11 mouse cellular contexts compared by ENCODE assay signal in genomic region chr4:130668991-130669390, GRCm38 (mm10). TPM values are rescaled to one million over a fixed set of nuclear protein-coding genes. Genes with fewer than 3 reads are reported as not detected.
DNase-seq lines count a peak whose midpoint lies in the region; ATAC-seq lines count a peak whose summit lies in the region.
"Had no signal": no experiment of that assay in that cellular context is flagged by ENCODE, and none has a peak within 500 bp of the region (broad histone marks: within the 10 kb centered on the region; RNA-seq: fewer than 3 reads in every experiment).

No protein-coding gene starts in this region.

- no peak overlapping the region for H3K9ac ChIP-seq in forebrain, embryonic 16.5 days (replicated peaks; ENCODE audit: low read depth, low read length)
- H3K9ac ChIP-seq in midbrain, embryonic 14.5 days (replicated peaks; ENCODE audit: low read length) = 0 out of 2 replicates have a peak overlapping the region, but pooled peaks have one; percentile 17
- H3K9ac ChIP-seq in limb, embryonic 13.5 days = no peak overlapping the region

- H3K4me3 ChIP-seq in forebrain, embryonic 16.5 days (replicated peaks; ENCODE audit: low read length) = no peak overlapping the region
- no peak overlapping the region for H3K4me3 ChIP-seq in forebrain, embryonic 10.5 days
- H3K4me3 ChIP-seq in midbrain, embryonic 14.5 days (replicated peaks; ENCODE audit: low read depth, low read length) = no peak overlapping the region
- H3K4me3 ChIP-seq in midbrain, embryonic 10.5 days = no peak overlapping the region; the same call in 1 of the 2 replicates
- H3K4me3 ChIP-seq in limb, embryonic 13.5 days = no peak overlapping the region

- DNase-seq in forebrain, embryonic 10.5 days (ENCODE audit: extremely low spot score, low spot score) = no peak
- DNase-seq in midbrain, embryonic 14.5 days = no peak
- DNase-seq in midbrain, embryonic 10.5 days (ENCODE audit: low spot score) = no peak
- peak; percentile 66 for DNase-seq in splenic B cell, adult 2 months (ENCODE audit: low read depth, low spot score)
- no peak for DNase-seq in adrenal gland, adult 2 months
- DNase-seq in kidney, postnatal 14 days = no peak
- DNase-seq: adrenal gland, postnatal 14 days; retina, postnatal 1 day had no signal

- peak overlapping the region; percentile 13; the same call in 1 of the 2 replicates for H3K4me2 ChIP-seq in forebrain, embryonic 16.5 days (ENCODE audit: low read length)
- peak overlapping the region; percentile 16; the same call in 1 of the 2 replicates for H3K4me2 ChIP-seq in midbrain, embryonic 14.5 days (ENCODE audit: low read length)
- H3K4me2 ChIP-seq in limb, embryonic 13.5 days (replicated peaks) = peak overlapping the region; percentile 43; the same call in 1 of the 2 replicates

- ATAC-seq in forebrain, embryonic 16.5 days = no peak
- ATAC-seq in midbrain, embryonic 14.5 days (ENCODE audit: low FRiP score, low TSS enrichment) = no peak
- ATAC-seq in limb, embryonic 13.5 days (ENCODE audit: low FRiP score, low read depth) = 0 out of 2 replicates have a peak, but pooled peaks have one; percentile 19

- H3K4me1 ChIP-seq in forebrain, embryonic 16.5 days (replicated peaks; ENCODE audit: control insufficient read depth, insufficient read depth, low read length) = peaks cover 38% of the 10 kb centered on the region
- peaks cover 42% of the 10 kb centered on the region for H3K4me1 ChIP-seq in forebrain, embryonic 10.5 days
- H3K4me1 ChIP-seq in midbrain, embryonic 14.5 days (ENCODE audit: control insufficient read depth, insufficient read depth, low read length) = peaks cover 35% of the 10 kb centered on the region
- peaks cover 34% of the 10 kb centered on the region for H3K4me1 ChIP-seq in midbrain, embryonic 10.5 days
- H3K4me1 ChIP-seq in limb, embryonic 13.5 days = peaks cover 41% of the 10 kb centered on the region

- peaks cover 15% of the 10 kb centered on the region for H3K36me3 ChIP-seq in forebrain, embryonic 16.5 days (ENCODE audit: control insufficient read depth, insufficient read depth)
- H3K36me3 ChIP-seq in forebrain, embryonic 10.5 days (replicated peaks) = peaks cover 81% of the 10 kb centered on the region
- H3K36me3 ChIP-seq in midbrain, embryonic 14.5 days (ENCODE audit: control insufficient read depth, insufficient read depth, low read length) = peaks cover 41% of the 10 kb centered on the region
- H3K36me3 ChIP-seq in midbrain, embryonic 10.5 days = peaks cover 77% of the 10 kb centered on the region
- peaks cover 43% of the 10 kb centered on the region for H3K36me3 ChIP-seq in limb, embryonic 13.5 days
- H3K36me3 ChIP-seq in splenic B cell, adult 2 months (ENCODE audit: control insufficient read depth, insufficient read depth, low read length, poor library complexity, severe bottlenecking) = peaks cover 10% of the 10 kb centered on the region

- H3K27me3 ChIP-seq in forebrain, embryonic 16.5 days (replicated peaks; ENCODE audit: control insufficient read depth, insufficient read depth, low read length) = no peaks in the 10 kb centered on the region
- no peaks in the 10 kb centered on the region for H3K27me3 ChIP-seq in forebrain, embryonic 10.5 days (ENCODE audit: poor library complexity, severe bottlenecking)
- H3K27me3 ChIP-seq in midbrain, embryonic 14.5 days (ENCODE audit: control insufficient read depth, insufficient read depth, low read length) = no peaks in the 10 kb centered on the region
- no peaks in the 10 kb centered on the region for H3K27me3 ChIP-seq in midbrain, embryonic 10.5 days (ENCODE audit: low read depth, poor library complexity, severe bottlenecking)
- H3K27me3 ChIP-seq in limb, embryonic 13.5 days = no peaks in the 10 kb centered on the region
- H3K27me3 ChIP-seq in splenic B cell, adult 2 months (ENCODE audit: control insufficient read depth, insufficient read depth, low read length, poor library complexity, severe bottlenecking) = no peaks in the 10 kb centered on the region

- 68% methylated on average over 7 of the region's 7 CpGs for WGBS in forebrain, embryonic 16.5 days
- 72% methylated on average over 7 of the region's 7 CpGs for WGBS in forebrain, embryonic 10.5 days
- 65% methylated on average over 7 of the region's 7 CpGs for WGBS in midbrain, embryonic 14.5 days
- WGBS in midbrain, embryonic 10.5 days = 72% methylated on average over 7 of the region's 7 CpGs
- WGBS in limb, embryonic 13.5 days = 41% methylated on average over 7 of the region's 7 CpGs

- H3K27ac ChIP-seq in forebrain, embryonic 16.5 days (ENCODE audit: low read length) = no peak overlapping the region
- no peak overlapping the region for H3K27ac ChIP-seq in forebrain, embryonic 10.5 days
- no peak overlapping the region for H3K27ac ChIP-seq in midbrain, embryonic 14.5 days (replicated peaks; ENCODE audit: low read depth, low read length)
- no peak overlapping the region for H3K27ac ChIP-seq in midbrain, embryonic 10.5 days (replicated peaks)
- H3K27ac ChIP-seq in limb, embryonic 13.5 days = no peak overlapping the region
- H3K27ac ChIP-seq: macrophage had no signal

- H3K9me3 ChIP-seq in forebrain, embryonic 16.5 days (ENCODE audit: control insufficient read depth, low read length) = no peaks in the 10 kb centered on the region
- no peaks in the 10 kb centered on the region for H3K9me3 ChIP-seq in forebrain, embryonic 10.5 days
- H3K9me3 ChIP-seq in midbrain, embryonic 14.5 days (ENCODE audit: control insufficient read depth, low read length) = no peaks in the 10 kb centered on the region
- H3K9me3 ChIP-seq in midbrain, embryonic 10.5 days (replicated peaks) = no peaks in the 10 kb centered on the region
- H3K9me3 ChIP-seq in limb, embryonic 13.5 days = no peaks in the 10 kb centered on the region

RNA-seq across cellular contexts. Expression of gene Pum1, which starts 5.9 kb away (rescaled TPM):
- polyA plus RNA-seq in forebrain, embryonic 16.5 days (2015; fragmentation: Nextera tagmentation; extraction: Ambion mirVana) = 137 and 142 TPM in 2 replicates
- polyA plus RNA-seq in forebrain, embryonic 10.5 days (2016; fragmentation: Nextera tagmentation; extraction: Ambion mirVana) = 121 and 126 TPM in 2 replicates
- 91.3 and 116 TPM in 2 replicates for polyA plus RNA-seq in midbrain, embryonic 14.5 days (2014; fragmentation: Nextera tagmentation; extraction: Ambion mirVana)
- 117 and 126 TPM in 2 replicates for polyA plus RNA-seq in midbrain, embryonic 10.5 days (2016; fragmentation: Nextera tagmentation; extraction: Ambion mirVana)
- polyA plus RNA-seq in limb, embryonic 13.5 days (2015; fragmentation: Nextera tagmentation; extraction: Ambion mirVana) = 105 and 116 TPM in 2 replicates
- 10 to 100 TPM; 73.6 to 84.0 TPM for total RNA-seq in adrenal gland, adult 2 months (2021)
- polyA plus RNA-seq in adrenal gland, adult 2 months (2012; rRNA removed) = 47.7 and 62.4 TPM in 2 replicates
